Mouse (Mus musculus): ENCODE measurements around the gene Gnai3. TPM values are rescaled to one million over a fixed set of nuclear protein-coding genes. Genes with fewer than 3 reads are reported as not detected.

Gnai3 gene
- total RNA-seq (2015) (143 and 147 TPM in 2 replicates), total RNA-seq (2017) (167 TPM in 2 replicates)

DNA sequence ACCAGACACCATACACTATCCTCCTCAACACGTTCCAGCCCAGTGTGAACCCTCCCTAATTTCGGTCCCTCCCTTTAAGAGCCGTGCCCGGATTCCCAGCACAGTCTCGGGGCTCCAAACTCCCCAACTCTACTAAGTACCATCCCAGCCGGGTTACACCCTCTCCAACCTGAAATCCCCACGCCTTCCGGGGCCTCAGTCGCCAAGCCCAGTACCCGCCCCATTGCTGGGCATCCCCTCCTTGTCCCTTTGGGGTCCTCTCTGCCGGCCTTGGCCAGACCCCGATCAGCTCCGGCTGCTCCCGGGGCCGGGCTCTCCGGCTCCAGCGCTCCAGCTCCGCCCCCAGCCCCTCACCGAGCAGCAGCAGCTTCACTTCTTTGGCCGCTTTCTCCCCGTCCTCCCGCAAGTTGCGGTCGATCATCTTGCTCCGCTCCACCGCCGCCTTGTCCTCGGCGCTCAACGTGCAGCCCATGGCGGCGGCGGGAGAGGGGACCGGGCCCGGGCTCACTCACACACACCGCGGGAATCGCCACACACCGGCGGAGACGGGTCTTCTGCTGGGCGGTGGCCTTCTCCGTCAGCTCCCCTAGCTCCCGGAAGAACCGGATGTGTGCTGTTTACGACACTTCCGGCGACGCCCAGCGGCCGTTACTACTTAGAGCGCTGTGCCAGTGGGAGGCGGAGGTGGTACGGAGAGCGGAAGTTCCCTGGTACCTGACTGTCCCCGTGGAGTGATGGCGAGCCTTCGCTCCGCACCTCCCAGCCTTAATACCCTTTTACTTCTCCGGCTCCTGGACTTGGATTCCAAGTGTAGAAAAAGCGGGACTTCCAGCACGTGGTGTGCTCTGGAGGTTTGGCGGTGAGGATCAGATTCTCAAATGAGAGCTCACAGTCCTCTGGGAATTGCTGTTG lies at the start of gene Gnai3:
Gene Gnai3 (minus strand): TSS at position 613 of the 912 bp plus-strand sequence.
- peak; percentile 92 for ATAC-seq (replicated peaks; ENCODE audit: poor library complexity)

DNA sequence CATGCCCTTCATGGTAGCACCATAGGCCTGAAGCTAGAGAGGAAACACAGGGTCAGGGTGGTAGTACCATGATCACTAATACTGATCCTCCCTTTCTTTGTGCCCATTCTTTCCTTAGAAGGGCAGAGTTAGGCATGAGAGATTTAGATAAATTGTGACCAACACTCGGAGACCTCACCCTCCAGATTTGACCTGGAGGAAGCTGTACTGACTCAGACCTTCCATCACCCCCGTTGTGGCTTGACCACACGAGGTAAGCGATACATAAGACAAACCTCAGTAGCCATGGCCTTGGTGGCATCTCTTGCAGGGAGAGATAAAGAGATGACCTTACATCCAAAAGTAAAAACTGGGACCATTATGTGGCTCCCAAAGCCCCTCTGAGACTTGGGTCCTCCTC lies 49.3 kb upstream of the Gnai3 start:
- ATAC-seq (replicated peaks; ENCODE audit: poor library complexity), result no peak

DNA sequence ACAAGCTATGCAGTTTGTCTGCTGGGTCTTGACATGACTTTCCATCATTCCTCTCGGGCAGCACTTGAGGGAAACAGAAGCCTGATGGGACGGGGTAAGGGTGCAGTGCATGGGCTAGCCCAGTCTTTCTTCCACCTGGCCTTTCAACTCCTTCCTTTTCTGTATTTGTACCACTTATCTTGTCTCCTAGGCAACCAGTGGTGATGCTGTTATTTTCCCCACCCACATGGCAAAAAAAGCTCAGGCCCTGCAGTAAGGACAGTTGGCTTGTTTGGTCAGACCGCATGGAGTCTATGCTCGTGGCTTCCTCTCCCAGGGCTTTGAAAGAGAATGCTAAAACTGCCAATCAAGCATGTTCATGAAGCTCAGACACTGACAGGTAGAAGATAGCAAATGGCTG lies 47.7 kb upstream of the Gnai3 start:
- no peak for ATAC-seq (replicated peaks; ENCODE audit: poor library complexity)

DNA sequence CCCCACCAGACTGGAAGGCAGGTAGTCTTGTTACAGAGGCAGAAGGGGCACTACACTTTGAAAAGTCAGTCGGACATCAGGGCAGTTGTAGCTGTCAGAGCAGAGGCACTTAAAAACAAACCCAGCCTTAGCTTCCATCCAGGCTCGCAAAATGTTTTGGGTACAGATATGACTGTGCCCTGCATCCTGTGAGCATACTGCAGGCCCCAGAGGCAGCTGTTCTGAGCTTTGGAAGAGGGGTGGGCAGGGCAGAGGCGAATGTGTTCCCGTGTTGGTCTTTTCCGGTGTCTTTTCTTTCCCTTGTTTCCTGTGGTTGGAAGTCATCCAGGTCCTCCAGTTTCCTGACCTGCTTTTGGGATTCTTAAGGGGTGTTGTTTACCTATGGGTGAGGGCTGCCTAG lies 44.0 kb upstream of the Gnai3 start:
- no peak for ATAC-seq (replicated peaks; ENCODE audit: poor library complexity)

DNA sequence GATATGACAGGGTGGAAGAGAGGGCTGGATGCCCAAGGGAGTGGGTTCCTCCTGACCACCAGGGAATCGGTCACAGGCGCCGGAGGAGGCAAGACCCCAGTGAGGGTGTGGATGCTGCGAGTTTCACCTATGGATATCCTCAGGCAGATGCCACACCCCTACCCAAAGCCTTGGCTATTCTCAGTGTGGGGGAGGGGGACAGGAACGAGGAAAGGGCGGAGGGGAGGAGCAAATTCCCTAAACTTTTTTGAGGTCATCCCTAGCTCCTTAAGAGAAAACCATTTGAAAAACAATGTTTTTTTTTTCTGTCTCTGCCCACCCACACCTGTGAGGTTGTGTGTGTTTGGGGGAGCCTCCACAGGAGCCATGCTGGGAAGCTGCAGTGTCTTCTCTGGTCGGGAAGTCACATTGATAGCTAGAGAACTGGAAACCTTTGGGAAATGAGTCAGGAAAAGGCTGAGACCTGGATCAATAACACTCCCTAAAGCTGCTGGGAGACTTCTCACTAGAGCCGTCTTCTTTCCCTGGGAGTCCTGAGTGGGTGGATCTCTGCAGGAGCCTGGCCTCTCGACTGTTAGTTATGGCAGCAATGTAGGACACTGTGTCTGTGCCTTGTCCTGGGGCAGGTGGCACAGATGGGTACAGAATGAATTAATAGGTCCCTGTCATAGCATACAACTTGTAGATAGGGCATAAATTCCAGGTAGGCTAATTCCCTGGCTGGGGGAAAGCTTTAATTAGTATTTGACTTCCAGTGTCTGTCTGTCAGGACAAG lies 43.0 kb upstream of the Gnai3 start:
- ATAC-seq (replicated peaks; ENCODE audit: poor library complexity), result no peak

DNA sequence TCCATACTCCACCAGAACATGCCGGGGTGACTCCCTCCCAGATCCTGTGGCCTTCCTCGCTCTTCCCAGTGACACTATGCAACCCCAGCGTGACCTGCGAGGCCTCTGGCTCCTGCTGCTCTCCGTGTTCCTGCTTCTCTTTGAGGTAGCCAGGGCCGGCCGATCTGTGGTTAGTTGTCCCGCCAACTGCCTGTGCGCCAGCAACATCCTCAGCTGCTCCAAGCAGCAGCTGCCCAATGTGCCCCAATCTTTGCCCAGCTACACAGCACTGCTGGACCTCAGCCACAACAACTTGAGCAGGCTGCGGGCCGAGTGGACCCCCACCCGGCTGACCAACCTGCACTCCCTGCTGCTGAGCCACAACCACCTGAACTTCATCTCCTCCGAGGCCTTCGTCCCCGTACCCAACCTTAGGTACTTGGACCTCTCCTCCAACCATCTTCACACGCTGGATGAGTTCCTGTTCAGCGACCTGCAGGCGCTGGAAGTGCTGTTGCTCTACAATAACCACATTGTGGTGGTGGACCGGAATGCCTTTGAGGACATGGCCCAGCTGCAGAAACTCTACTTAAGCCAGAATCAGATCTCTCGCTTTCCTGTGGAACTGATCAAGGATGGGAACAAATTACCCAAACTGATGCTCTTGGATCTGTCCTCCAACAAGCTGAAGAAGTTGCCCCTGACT lies 41.3 kb upstream of the Gnai3 start:
- peak; percentile 35 for ATAC-seq (replicated peaks; ENCODE audit: poor library complexity)

DNA sequence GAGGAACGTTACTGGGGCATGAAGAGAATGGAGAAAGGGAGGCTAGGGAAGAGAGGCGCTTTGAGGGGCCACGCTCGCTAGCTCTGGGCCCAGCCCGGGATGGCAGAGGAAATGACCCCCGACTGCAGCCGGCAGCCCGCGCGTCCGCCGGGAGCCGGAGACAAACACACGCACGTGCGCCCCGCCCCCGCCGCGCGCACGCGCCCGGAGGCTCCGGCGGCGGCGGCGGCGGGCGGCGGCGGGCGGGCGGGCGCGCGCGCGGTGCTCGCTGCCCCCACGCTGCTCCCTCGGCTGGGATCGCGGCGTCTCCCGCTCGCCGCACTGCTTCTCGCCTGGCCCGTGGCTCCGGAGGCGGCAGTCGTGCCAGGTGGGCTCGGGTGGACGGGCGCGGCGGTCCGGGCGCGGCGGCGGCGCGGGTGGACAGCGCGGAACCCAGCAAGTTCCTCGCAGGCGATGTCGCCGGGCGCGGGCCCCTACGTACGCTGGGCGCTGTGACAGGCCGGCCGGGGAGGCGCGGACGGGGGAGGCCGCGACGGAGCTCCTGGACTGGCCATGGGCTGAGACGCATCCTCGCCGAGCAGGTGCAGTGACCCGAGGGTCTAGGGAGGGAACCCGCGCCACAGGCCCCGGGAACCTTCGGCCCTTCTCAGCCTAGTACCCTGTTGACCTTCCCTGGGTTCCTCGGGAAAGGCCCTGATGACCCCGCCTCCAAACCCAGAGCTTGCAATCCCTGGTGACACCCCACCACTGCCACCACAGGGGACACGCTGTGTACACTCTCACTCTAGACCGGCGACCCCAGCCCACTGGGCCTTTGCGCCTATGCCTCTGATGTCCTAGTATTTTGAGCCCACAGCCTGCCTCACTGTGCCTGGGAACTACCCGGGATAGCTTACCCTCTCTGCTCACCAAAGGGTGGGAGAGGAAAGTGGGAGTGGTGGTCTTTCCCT lies 40.4 kb upstream of the Gnai3 start, which contains the start of gene Amigo1:
Gene Amigo1 (plus strand): TSS at position 238 of the 950 bp plus-strand sequence.
- ATAC-seq (replicated peaks; ENCODE audit: poor library complexity), result peak; percentile 41

DNA sequence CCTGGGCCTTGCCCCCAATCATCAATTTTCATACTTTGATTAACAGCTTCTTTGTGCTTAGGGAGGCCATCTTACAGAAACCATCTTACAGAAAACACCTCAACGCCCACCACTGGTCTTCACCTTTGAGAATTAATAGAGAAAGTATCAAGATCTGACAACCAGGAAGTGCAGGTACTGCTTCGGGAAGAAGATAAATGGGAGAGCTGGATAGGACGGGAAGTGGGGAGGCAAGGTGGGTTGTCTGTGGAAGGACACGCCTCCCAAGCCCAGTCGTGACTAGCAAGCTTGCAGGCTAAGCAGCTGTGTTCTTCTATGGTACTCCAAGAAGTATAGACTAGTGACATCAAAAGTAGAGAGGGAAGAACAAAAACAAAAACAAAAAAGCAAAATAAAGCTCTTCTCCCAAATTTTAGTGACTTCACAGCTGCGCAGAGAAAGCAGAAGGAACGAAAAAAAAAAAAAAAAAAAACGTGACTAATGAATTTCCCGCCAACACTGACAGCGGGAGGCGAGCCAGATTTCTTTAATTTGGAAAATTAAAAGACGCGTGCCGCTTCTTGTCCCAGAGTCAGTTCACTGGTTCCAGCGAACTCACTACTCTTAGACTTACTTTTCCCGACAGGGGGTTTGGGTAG lies 39.6 kb upstream of the Gnai3 start:
- 0 out of 2 replicates have a peak, but pooled peaks have one; percentile 15 for ATAC-seq (replicated peaks; ENCODE audit: poor library complexity)

DNA sequence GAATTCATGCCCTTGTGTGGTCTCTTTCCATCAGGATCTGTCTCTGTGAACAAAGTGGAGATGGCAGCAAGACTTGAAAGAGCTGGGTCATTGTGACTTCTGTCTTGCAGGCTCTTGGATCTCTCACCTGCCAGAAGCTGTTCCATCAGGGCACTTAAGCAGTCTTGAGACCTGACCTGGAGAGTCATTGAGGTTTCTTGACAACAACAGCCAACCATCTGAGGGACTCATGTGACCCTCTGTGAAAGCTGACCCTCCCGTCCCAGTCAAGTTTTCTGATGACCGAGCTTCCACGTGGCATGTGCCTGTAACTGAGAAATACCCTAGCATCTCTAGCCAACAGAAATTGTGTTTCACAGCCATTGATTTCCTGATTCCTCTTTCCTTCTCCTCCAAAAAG lies 38.8 kb upstream of the Gnai3 start:
- ATAC-seq (replicated peaks; ENCODE audit: poor library complexity), result no peak

DNA sequence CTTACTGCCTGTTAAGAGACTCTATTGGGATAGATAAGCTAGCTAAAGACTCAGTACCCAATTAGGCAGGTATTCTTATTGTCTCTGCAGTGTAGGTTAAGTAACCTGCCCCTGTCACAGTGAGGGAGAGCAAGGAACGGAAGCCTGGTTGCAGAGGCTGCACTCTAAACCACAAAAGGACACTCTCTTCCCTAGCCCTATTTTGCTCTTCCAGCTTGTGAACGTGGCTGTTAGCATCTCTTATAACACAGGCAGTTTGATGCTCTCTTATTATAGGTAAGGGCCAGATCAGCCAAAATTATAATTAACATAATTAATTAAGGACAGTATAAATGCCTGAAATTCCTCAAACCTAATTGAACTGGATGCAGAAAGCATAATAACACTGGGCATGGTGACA lies 34.6 kb upstream of the Gnai3 start:
- ATAC-seq (replicated peaks; ENCODE audit: poor library complexity), result no peak

DNA sequence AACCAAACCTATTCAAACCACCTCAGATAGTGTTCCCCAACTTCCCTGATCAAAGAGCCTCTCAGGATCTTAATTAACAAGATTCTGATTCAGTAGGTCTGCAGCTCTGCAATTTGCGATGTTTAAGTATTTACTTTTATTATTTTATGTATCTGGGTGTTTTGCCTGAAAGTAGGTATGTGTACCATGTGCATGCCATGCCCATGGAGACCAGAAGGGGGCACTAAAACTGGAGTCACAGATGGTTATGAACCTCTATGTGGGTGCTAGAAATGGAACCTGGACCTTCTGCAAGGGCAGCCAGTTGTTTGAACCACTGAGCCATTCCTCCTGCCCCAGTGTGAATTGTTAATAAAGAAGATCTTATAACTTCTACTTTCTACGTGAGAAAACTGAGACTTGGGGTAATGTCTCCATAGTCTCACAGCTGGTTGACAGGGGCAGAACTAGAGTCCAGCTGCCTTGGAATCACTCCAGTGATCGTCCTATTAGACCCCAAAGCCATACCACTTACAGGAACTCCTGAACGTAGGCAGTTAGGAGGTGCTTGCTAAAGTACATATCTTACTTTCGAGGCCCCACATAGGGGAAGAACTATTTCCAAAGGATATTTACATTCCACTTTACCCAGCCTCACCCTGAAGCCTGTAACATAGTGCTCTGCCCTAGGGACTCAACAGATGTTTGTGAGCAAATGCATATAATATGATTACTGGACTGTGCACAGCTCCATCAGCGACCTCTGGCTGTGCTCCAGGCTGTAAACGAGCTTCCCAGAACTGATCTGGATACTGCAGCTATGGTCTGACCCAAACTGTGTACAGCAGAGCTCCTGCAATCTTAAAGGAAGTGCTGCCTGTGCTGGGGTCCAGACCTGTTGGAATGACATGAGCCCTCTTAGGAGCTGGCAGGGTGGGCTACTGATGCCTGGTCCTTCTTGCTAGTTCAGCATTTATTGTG lies 33.1 kb upstream of the Gnai3 start:
- no peak for ATAC-seq (replicated peaks; ENCODE audit: poor library complexity)

DNA sequence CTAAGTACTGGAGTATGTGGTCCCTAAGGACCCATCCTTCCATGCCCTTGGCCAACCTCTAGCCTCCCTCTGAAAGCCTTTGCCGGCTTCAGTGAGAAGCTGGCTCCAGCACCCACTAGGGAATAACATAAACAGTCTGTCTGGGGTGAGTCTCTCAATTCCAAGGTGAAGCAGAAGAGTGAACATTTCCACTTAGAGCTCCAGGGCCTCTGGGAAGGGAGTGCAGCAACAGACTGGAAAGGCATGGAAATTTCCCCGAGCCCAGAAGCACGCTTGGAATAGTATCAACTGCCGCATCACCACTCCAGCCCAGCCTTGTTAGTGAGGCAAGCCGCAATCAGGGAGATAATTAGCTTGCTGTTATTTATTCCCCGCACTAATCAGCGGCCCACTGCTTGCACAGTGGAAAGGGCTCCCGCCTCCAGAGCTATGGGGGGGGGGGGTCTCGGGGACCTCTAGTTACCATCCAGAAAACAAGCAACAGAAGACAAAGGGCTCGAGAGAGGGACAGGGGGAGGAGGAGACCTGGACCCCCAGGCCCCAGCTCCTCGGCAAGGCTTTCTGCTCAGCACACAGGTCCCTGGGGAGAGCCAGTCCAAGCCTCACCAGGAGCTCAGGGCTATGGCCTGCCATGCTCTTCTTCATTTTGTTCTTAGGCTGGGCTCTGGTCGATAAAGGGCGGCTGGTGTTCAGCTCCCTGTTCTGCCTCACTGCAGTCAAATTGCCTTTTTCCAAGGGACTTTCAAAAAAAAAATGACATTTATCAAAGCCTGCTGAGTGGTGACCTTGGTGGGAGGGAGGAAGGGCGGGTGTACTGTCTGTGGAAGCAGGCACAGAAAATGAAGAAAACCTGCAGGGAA lies 29.0 kb upstream of the Gnai3 start:
- ATAC-seq (replicated peaks; ENCODE audit: poor library complexity), result no peak

DNA sequence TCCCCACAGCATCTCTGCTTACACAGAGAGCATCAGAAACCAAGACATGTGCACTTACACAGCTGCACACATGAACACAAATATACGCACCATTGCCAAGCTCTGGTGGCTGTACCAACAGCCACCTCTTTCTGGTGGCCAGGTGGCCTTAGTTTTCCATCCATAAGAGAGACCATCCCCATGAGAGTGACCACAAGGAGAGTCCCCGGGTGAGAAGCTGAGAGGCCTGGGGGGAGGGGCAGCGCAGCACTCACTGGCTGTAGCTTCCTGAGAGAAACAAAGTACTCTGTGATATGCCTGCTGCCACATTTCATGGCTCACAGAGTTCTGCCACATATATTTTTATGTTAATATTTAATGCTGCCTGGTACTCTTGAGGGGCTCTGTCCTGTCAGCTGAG lies 23.3 kb upstream of the Gnai3 start:
- no peak for ATAC-seq (replicated peaks; ENCODE audit: poor library complexity)

DNA sequence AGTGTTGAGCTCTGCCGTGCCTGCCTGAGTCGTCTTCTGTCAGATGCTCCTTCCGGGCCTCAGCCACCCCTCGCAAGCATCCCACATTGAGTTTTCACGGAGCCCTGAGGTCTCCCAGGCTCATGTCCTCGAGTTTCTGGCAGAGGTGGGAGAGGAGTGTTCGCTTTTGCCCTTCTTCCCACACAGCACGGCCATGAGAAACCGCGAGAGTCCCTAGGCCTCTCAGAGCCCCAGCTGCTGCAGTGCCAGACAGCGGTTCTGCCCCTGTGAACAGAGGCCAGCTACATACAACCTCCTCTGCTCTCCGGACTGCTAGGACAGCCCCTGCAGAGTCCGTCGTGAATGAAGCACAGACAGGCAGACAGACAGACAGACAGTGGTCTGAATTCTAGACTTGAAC lies 21.6 kb upstream of the Gnai3 start:
- ATAC-seq (replicated peaks; ENCODE audit: poor library complexity), result no peak

DNA sequence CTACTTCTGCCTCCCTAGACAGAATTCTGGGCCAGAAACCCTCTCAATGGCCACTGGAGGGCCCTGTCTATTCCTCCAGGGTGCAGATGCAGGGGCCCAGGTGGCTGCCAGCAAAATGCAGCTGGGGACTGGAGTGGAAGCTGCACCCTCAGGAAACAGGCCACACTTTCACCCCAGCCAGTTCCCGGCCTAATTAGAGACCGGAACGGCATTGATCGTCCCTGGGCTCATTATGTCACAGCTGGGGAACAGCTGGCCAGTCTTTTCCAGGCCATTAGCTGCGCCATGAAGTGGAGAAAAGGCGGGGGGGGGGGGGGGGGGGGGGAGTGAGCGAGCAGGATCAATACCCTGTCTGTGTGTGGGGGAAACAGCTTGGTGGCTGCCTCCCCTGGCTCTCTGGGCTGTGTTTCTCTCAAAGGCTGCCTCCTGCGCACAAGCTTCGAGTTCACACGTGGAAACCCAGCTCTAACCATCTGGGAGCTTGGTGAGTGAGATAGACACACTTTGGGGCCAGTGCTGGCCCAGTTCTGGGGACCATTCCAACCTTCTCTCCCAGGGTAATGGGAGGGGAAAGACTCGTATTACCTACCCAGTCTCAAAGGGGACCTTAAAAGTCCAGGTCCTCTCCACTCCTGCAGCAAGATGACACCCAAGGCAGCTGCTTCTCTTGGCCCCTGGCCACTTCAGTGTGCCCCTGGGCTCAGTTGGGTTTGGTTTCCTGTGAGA lies 20.7 kb upstream of the Gnai3 start:
- 0 out of 2 replicates have a peak, but pooled peaks have one; percentile 16 for ATAC-seq (replicated peaks; ENCODE audit: poor library complexity)

DNA sequence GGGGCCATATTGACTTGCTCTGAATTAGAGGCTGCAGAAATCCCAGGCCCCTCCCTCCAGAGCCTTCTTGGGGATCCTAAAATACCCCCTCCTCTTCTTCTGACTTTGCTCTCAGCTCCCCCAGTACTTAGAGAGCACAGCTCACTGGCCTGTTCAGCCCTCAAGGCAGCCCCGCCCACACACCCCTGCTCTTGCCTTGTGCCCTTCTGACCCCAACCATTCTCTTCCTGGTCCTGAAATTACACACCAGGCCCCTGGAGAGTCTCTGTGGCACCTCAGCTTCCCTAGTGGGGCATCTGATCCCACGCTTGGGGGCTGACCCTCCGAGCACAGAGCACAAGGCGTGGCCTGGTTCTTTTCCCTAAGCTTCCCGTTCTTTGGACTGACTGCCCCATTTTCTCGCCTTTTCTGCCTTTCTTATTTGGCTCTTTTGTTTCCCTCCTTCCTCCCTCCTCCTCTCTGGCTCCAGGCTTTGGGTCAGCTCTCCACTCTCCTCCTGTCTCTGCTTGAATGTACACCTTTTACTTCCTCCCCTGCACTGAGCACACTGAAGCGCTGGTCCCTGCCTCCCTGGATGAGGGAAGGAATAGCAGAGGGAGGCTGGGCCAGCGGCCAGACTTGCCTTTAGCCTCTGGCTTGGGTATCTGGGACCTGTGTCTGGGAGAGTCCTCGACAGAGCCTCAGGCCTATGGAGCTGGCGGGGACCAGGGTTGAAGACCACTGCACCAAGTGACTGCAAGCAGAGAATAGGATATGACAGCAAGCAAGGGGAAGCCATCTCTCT lies 19.8 kb upstream of the Gnai3 start:
- no peak for ATAC-seq (replicated peaks; ENCODE audit: poor library complexity)
